In genomic region chr2:52779381-52779780, GRCm38 (mm10) we compare ENCODE assay signal across 11 mouse cellular contexts. TPM values are rescaled to one million over a fixed set of nuclear protein-coding genes. Genes with fewer than 3 reads are reported as not detected.
A peak's percentile ranks its signal among the peaks of the same experiment; 100 is the strongest.
DNase-seq lines count a peak whose midpoint lies in the region.
"Had no signal": no experiment of that assay in that cellular context is flagged by ENCODE, and none has a peak within 500 bp of the region (broad histone marks: within the 10 kb centered on the region; RNA-seq: fewer than 3 reads in every experiment).

No protein-coding gene starts in this region.

- peak; percentile 4 for DNase-seq in adrenal gland, adult 2 months
- no peak for DNase-seq in adrenal gland, adult 18-20 months (ENCODE audit: low spot score in 2 of 2)
- peak; percentile 62 for DNase-seq in ovary, adult 18-20 months (ENCODE audit: low spot score)
- no peak for DNase-seq in ovary, postnatal 10 days (ENCODE audit: low spot score)
- peak; percentile 70 for DNase-seq in lung, postnatal 10 days
- peak; percentile 79 for DNase-seq in testis, postnatal 14 days (ENCODE audit: low spot score)
- no peak for DNase-seq in thymus, postnatal 4 days
- no peak for DNase-seq in MN1 (ENCODE audit: low spot score)
- DNase-seq: cerebellum, adult 9-11 months; right cerebral cortex, postnatal 25 days; thymus, postnatal 36 days had no signal

RNA-seq across cellular contexts. Expression of gene Stam2, which starts 37.3 kb away (rescaled TPM):
- total RNA-seq in adrenal gland, adult 2 months (2021) = 10 to 100 TPM; 33.2 to 33.8 TPM
- 7.0 and 7.6 TPM in 2 replicates for polyA plus RNA-seq in adrenal gland, adult 2 months (2012; rRNA removed)
- 10 to 100 TPM; 24.8 to 30.7 TPM for total RNA-seq in adrenal gland, adult 18-20 months (2021)

Comparison
In these comparisons a context has a peak if more than half of its experiments do, and no peak if none do; other contexts are left out.
1. DNase-seq: peak in adrenal gland, adult 2 months (single experiment), ovary, adult 18-20 months (single experiment), lung, postnatal 10 days (single experiment) and testis, postnatal 14 days (single experiment); none in adrenal gland, adult 18-20 months (0 of 2), ovary, postnatal 10 days (single experiment), thymus, postnatal 4 days (single experiment) and MN1 (single experiment).